In genomic region chr6:124779222-124779983, GRCm38 (mm10) we compare ENCODE assay signal across 8 mouse cellular contexts. TPM values are rescaled to one million over a fixed set of nuclear protein-coding genes. Genes with fewer than 3 reads are reported as not detected.
DNase-seq lines count a peak whose midpoint lies in the region; ATAC-seq and TF ChIP-seq lines count a peak whose summit lies in the region.

Gene Lrrc23, minus strand, starts transcription at chr6:124779727.

- H3K4me1 ChIP-seq in intestine, postnatal 0 days (replicated peaks; ENCODE audit: control insufficient read depth, insufficient read depth, low read length), result no peaks in the 10 kb centered on the region
- H3K4me1 ChIP-seq in lung, postnatal 0 days (ENCODE audit: insufficient read depth, low read depth, low read length), result 0 out of 2 replicates have a peak, but pooled peaks cover 4% of the 10 kb centered on the region

- no peak within 1 kb of the TSS for H3K27ac ChIP-seq in intestine, postnatal 0 days (ENCODE audit: low read depth, low read length)
- no peak within 1 kb of the TSS for H3K27ac ChIP-seq in lung, postnatal 0 days (ENCODE audit: low read length)

- H3K27me3 ChIP-seq in intestine, postnatal 0 days (replicated peaks; ENCODE audit: control insufficient read depth, insufficient read depth, low read length), result peaks cover 12% of the 10 kb centered on the region; the same call in 1 of the 2 replicates
- H3K27me3 ChIP-seq in lung, postnatal 0 days (replicated peaks; ENCODE audit: insufficient read depth, low read length), result no peaks in the 10 kb centered on the region

- DNase-seq in gastrocnemius, adult 18-20 months (ENCODE audit: low spot score), result peak; percentile 40
- no peak for DNase-seq in gastrocnemius, postnatal 36 days
- DNase-seq in brain, embryonic 14.5 days (ENCODE audit: low read depth), result peak; percentile 81
- DNase-seq in lung, postnatal 0 days (ENCODE audit: low spot score), result peak; percentile 81
- DNase-seq in urinary bladder, adult 2 months (ENCODE audit: low spot score), result no peak

- H3K36me3 ChIP-seq in intestine, postnatal 0 days (ENCODE audit: control insufficient read depth, insufficient read depth), result no peaks in the 10 kb centered on the region
- H3K36me3 ChIP-seq in lung, postnatal 0 days (ENCODE audit: insufficient read depth, low read length), result no peaks in the 10 kb centered on the region

- TF ChIP-seq EP300 in lung, postnatal 0 days (IDR thresholded peaks at IDR 0.05), result no peak

- peak within 1 kb of the TSS; percentile 26; the same call in 1 of the 2 replicates for H3K9ac ChIP-seq in intestine, postnatal 0 days (ENCODE audit: low read depth, low read length)
- H3K9ac ChIP-seq in lung, postnatal 0 days (replicated peaks; ENCODE audit: low read depth), result no peak within 1 kb of the TSS

- no peak for TF ChIP-seq CTCF in brain, embryonic 14.5 days (IDR thresholded peaks at IDR 0.05; ENCODE audit: borderline replicate concordance, extremely low read depth, insufficient read depth, insufficient read length)
- no peak for TF ChIP-seq CTCF in intestine, postnatal 0 days (IDR thresholded peaks at IDR 0.05; ENCODE audit: low read depth)
- no peak for TF ChIP-seq CTCF in lung, postnatal 0 days (IDR thresholded peaks at IDR 0.05)

- ATAC-seq in granulocyte monocyte progenitor cell, adult 5-6 weeks (replicated peaks; ENCODE audit: poor library complexity, severe bottlenecking), result peak; percentile 79
- ATAC-seq in intestine, postnatal 0 days, result no peak
- peak; percentile 65 for ATAC-seq in lung, postnatal 0 days
- ATAC-seq in neutrophil, adult 5-6 weeks (ENCODE audit: extremely low read depth, insufficient number of reproducible peaks, low FRiP score, poor library complexity, severe bottlenecking), result peak; percentile 51

- TF ChIP-seq POLR2A in brain, embryonic 14.5 days (IDR thresholded peaks at IDR 0.05; ENCODE audit: borderline replicate concordance, extremely low read depth, insufficient read depth, insufficient read length, poor library complexity, severe bottlenecking), result no peak

- peak within 1 kb of the TSS; percentile 56 for H3K4me2 ChIP-seq in intestine, postnatal 0 days (replicated peaks; ENCODE audit: low read depth)
- peak within 1 kb of the TSS; percentile 58 for H3K4me2 ChIP-seq in lung, postnatal 0 days (replicated peaks; ENCODE audit: low read depth, low read length)

- WGBS in intestine, postnatal 0 days, result 4% methylated on average over 23 of the region's 23 CpGs
- 2% methylated on average over 23 of the region's 23 CpGs for WGBS in lung, postnatal 0 days

- intact Hi-C loops in gastrocnemius, postnatal 36 days (cut with DNase I), result no loop called here

- H3K9me3 ChIP-seq in intestine, postnatal 0 days (ENCODE audit: control insufficient read depth), result no peaks in the 10 kb centered on the region
- H3K9me3 ChIP-seq in lung, postnatal 0 days (ENCODE audit: low read length), result no peaks in the 10 kb centered on the region

- H3K4me3 ChIP-seq in intestine, postnatal 0 days (ENCODE audit: low read depth, low read length), result peak within 1 kb of the TSS; percentile 22
- peak within 1 kb of the TSS; percentile 19 for H3K4me3 ChIP-seq in lung, postnatal 0 days (ENCODE audit: low read depth, low read length)

RNA-seq across cellular contexts. Expression of gene Lrrc23, which starts in this region (rescaled TPM):
- total RNA-seq in gastrocnemius, adult 18-20 months (2021), result under 1 TPM in 1 of 2 experiments, not detected in 1; 0.31 TPM
- under 1 TPM in 1 of 2 experiments, not detected in 1; 0.18 TPM for total RNA-seq in gastrocnemius, postnatal 36 days (2021)
- 5.6 and 8.7 TPM in 2 replicates for polyA plus RNA-seq in brain, embryonic 14.5 days (2012; rRNA removed)
- not detected in 2 replicates for total RNA-seq in granulocyte monocyte progenitor cell, adult 5-6 weeks (2014; fragmentation: Nextera tagmentation)
- 0.98 TPM in 1 of 2 replicates, not detected in the other for total RNA-seq in granulocyte monocyte progenitor cell, adult 5-6 weeks (2017)
- polyA plus RNA-seq in intestine, postnatal 0 days (2015; fragmentation: Nextera tagmentation; extraction: Ambion mirVana), result 0.21 TPM in 1 of 2 replicates, not detected in the other
- 26.7 and 34.0 TPM in 2 replicates for polyA plus RNA-seq in lung, postnatal 0 days (2015; fragmentation: Nextera tagmentation; extraction: Ambion mirVana)
- 6.8 and 7.9 TPM in 2 replicates for total RNA-seq in neutrophil, adult 5-6 weeks (2017)
- 1.2 and 1.4 TPM in 2 replicates for polyA plus RNA-seq in urinary bladder, adult 2 months (2012; rRNA removed)

Comparison
In these comparisons a context has a peak if more than half of its experiments do, and no peak if none do; other contexts are left out.
1. Peak in DNase-seq in gastrocnemius, adult 18-20 months; RNA of the gene not detected or under 1 TPM.
2. Peak in ATAC-seq in granulocyte monocyte progenitor cell, adult 5-6 weeks; RNA of the gene not detected or under 1 TPM.
3. DNase-seq: peak in brain, embryonic 14.5 days (single experiment) and lung, postnatal 0 days (single experiment); none in gastrocnemius, postnatal 36 days (0 of 2) and urinary bladder, adult 2 months (single experiment).